Mouse (Mus musculus): ENCODE data around the gene Mrpl37. TPM values are rescaled to one million over a fixed set of nuclear protein-coding genes. Genes with fewer than 3 reads are reported as not detected.

The Mrpl37 gene
- polyA plus RNA-seq, 1 experiment from 2014 or later = 87.8 TPM

GRCm38 (mm10) chr4:107094484-107095187, 28.0 kb upstream of the Mrpl37 start:
- ATAC-seq (ENCODE audit: insufficient number of reproducible peaks, low FRiP score, low TSS enrichment, low read depth) = no peak

GRCm38 (mm10) chr4:107091696-107092095, 25.0 kb upstream of the Mrpl37 start:
- ATAC-seq (ENCODE audit: insufficient number of reproducible peaks, low FRiP score, low TSS enrichment, low read depth) = no peak
- Histone ChIP-seq H3K36me3 (no peaks in the 10 kb centered on the region), H3K4me2 (no peak overlapping the region), H3K4me1 (peaks cover 24% of the 10 kb centered on the region), H3K4me3 (no peak overlapping the region), H3K9me3 (no peaks in the 10 kb centered on the region), H3K27me3 (no peaks in the 10 kb centered on the region), H3K27ac (no peak overlapping the region), H3K9ac (no peak overlapping the region)
- WGBS = 75% methylated on average over 14 of the region's 14 CpGs

More at GRCm38 (mm10) chr4:107094484-107095187, 28.0 kb upstream of the Mrpl37 start:
- H3K4me2 ChIP-seq = no peak overlapping the region
- H3K4me1 ChIP-seq = peaks cover 39% of the 10 kb centered on the region
- H3K36me3 ChIP-seq = no peaks in the 10 kb centered on the region
- no peaks in the 10 kb centered on the region for H3K27me3 ChIP-seq
- WGBS = 65% methylated on average over 16 of the region's 16 CpGs
- no peak overlapping the region for H3K9ac ChIP-seq
- H3K4me3 ChIP-seq = no peak overlapping the region
- no peak overlapping the region for H3K27ac ChIP-seq
- no peaks in the 10 kb centered on the region for H3K9me3 ChIP-seq

GRCm38 (mm10) chr4:107084858-107085257, 18.2 kb upstream of the Mrpl37 start:
- ATAC-seq (ENCODE audit: insufficient number of reproducible peaks, low FRiP score, low TSS enrichment, low read depth) = peak; percentile 38; the same call in 1 of the 2 replicates
- Histone ChIP-seq H3K4me1 (peaks cover 11% of the 10 kb centered on the region), H3K4me2 (no peak overlapping the region), H3K27me3 (no peaks in the 10 kb centered on the region), H3K27ac (no peak overlapping the region), H3K9me3 (no peaks in the 10 kb centered on the region), H3K36me3 (no peaks in the 10 kb centered on the region), H3K4me3 (no peak overlapping the region), H3K9ac (no peak overlapping the region)
- 15% methylated on average over 6 of the region's 6 CpGs for WGBS

GRCm38 (mm10) chr4:107084343-107084742, 17.7 kb upstream of the Mrpl37 start:
- Histone ChIP-seq H3K9ac (no peak overlapping the region), H3K4me2 (no peak overlapping the region), H3K9me3 (no peaks in the 10 kb centered on the region), H3K4me1 (peaks cover 14% of the 10 kb centered on the region), H3K27ac (no peak overlapping the region), H3K27me3 (no peaks in the 10 kb centered on the region), H3K36me3 (no peaks in the 10 kb centered on the region), H3K4me3 (no peak overlapping the region)
- ATAC-seq (ENCODE audit: insufficient number of reproducible peaks, low FRiP score, low TSS enrichment, low read depth) = no peak
- 71% methylated on average over 1 of the region's 1 CpGs for WGBS

- Histone ChIP-seq H3K4me1 (peaks cover 14% of the 10 kb centered on the region), H3K4me3 (no peak overlapping the region), H3K4me2 (no peak overlapping the region), H3K36me3 (no peaks in the 10 kb centered on the region), H3K9me3 (no peaks in the 10 kb centered on the region), H3K27me3 (no peaks in the 10 kb centered on the region), H3K9ac (no peak overlapping the region), H3K27ac (no peak overlapping the region)
- ATAC-seq (ENCODE audit: insufficient number of reproducible peaks, low FRiP score, low TSS enrichment, low read depth) = no peak
- 93% methylated on average over 4 of the region's 4 CpGs for WGBS
Observed at GRCm38 (mm10) chr4:107083126-107083525, 16.5 kb upstream of the Mrpl37 start.

- no peak overlapping the region for H3K4me2 ChIP-seq
- 71% methylated on average over 3 of the region's 3 CpGs for WGBS
- no peak overlapping the region for H3K4me3 ChIP-seq
- H3K4me1 ChIP-seq = peaks cover 14% of the 10 kb centered on the region
- no peak for ATAC-seq (ENCODE audit: insufficient number of reproducible peaks, low FRiP score, low TSS enrichment, low read depth)
- no peak overlapping the region for H3K27ac ChIP-seq
- no peaks in the 10 kb centered on the region for H3K27me3 ChIP-seq
- no peaks in the 10 kb centered on the region for H3K36me3 ChIP-seq
- H3K9ac ChIP-seq = no peak overlapping the region
- H3K9me3 ChIP-seq = no peaks in the 10 kb centered on the region
Observed at GRCm38 (mm10) chr4:107082185-107082584, 15.5 kb upstream of the Mrpl37 start.

- ATAC-seq (ENCODE audit: insufficient number of reproducible peaks, low FRiP score, low TSS enrichment, low read depth) = no peak
- Histone ChIP-seq H3K27ac (no peak overlapping the region), H3K36me3 (no peaks in the 10 kb centered on the region), H3K9ac (no peak overlapping the region), H3K9me3 (no peaks in the 10 kb centered on the region), H3K4me2 (no peak overlapping the region), H3K27me3 (no peaks in the 10 kb centered on the region), H3K4me1 (peaks cover 12% of the 10 kb centered on the region), H3K4me3 (no peak overlapping the region)
Observed at GRCm38 (mm10) chr4:107079716-107080115, 13.0 kb upstream of the Mrpl37 start.

GRCm38 (mm10) chr4:107078894-107079293, 12.2 kb upstream of the Mrpl37 start:
- Histone ChIP-seq H3K9ac (no peak overlapping the region), H3K4me3 (no peak overlapping the region), H3K27ac (no peak overlapping the region), H3K4me2 (no peak overlapping the region), H3K4me1 (0 out of 2 replicates have a peak, but pooled peaks cover 7% of the 10 kb centered on the region), H3K36me3 (no peaks in the 10 kb centered on the region), H3K27me3 (no peaks in the 10 kb centered on the region), H3K9me3 (no peaks in the 10 kb centered on the region)
- peak; percentile 52; the same call in 1 of the 2 replicates for ATAC-seq (ENCODE audit: insufficient number of reproducible peaks, low FRiP score, low TSS enrichment, low read depth)
- 87% methylated on average over 4 of the region's 4 CpGs for WGBS

- H3K9ac ChIP-seq = no peak overlapping the region
- ATAC-seq (ENCODE audit: insufficient number of reproducible peaks, low FRiP score, low TSS enrichment, low read depth) = no peak
- no peaks in the 10 kb centered on the region for H3K27me3 ChIP-seq
- H3K9me3 ChIP-seq = no peaks in the 10 kb centered on the region
- no peaks in the 10 kb centered on the region for H3K36me3 ChIP-seq
- H3K4me2 ChIP-seq = no peak overlapping the region
- no peak overlapping the region for H3K4me3 ChIP-seq
- WGBS = 69% methylated on average over 5 of the region's 5 CpGs
- H3K4me1 ChIP-seq = 0 out of 2 replicates have a peak, but pooled peaks cover 6% of the 10 kb centered on the region
- H3K27ac ChIP-seq = no peak overlapping the region
Observed at GRCm38 (mm10) chr4:107075456-107075855, 8.8 kb upstream of the Mrpl37 start.

GRCm38 (mm10) chr4:107072343-107072742, 5.7 kb upstream of the Mrpl37 start:
- H3K9ac ChIP-seq = no peak overlapping the region
- H3K27me3 ChIP-seq = no peaks in the 10 kb centered on the region
- H3K4me1 ChIP-seq = peaks cover 6% of the 10 kb centered on the region
- ATAC-seq (ENCODE audit: insufficient number of reproducible peaks, low FRiP score, low TSS enrichment, low read depth) = no peak
- no peaks in the 10 kb centered on the region for H3K36me3 ChIP-seq
- H3K4me2 ChIP-seq = no peak overlapping the region
- H3K27ac ChIP-seq = no peak overlapping the region
- no peaks in the 10 kb centered on the region for H3K9me3 ChIP-seq
- WGBS = 80% methylated on average over 9 of the region's 9 CpGs
- H3K4me3 ChIP-seq = no peak overlapping the region

- peak overlapping the region; percentile 96 for H3K4me2 ChIP-seq
- no peak for ATAC-seq (ENCODE audit: insufficient number of reproducible peaks, low FRiP score, low TSS enrichment, low read depth)
- no peaks in the 10 kb centered on the region for H3K27me3 ChIP-seq
- no peaks in the 10 kb centered on the region for H3K9me3 ChIP-seq
- H3K36me3 ChIP-seq = peaks cover 27% of the 10 kb centered on the region
- peak overlapping the region; percentile 86 for H3K4me3 ChIP-seq
- peak overlapping the region; percentile 76 for H3K9ac ChIP-seq
- WGBS = 6% methylated on average over 33 of the region's 33 CpGs
- H3K27ac ChIP-seq = peak overlapping the region; percentile 39; the same call in 1 of the 2 replicates
- peaks cover 19% of the 10 kb centered on the region for H3K4me1 ChIP-seq
Observed at GRCm38 (mm10) chr4:107067151-107067840, 628 bp upstream of the Mrpl37 start.

GRCm38 (mm10) chr4:107064394-107065098, 2.1 kb downstream of the Mrpl37 start:
- H3K36me3 ChIP-seq = peaks cover 51% of the 10 kb centered on the region
- H3K27ac ChIP-seq = no peak overlapping the region
- no peaks in the 10 kb centered on the region for H3K27me3 ChIP-seq
- H3K9me3 ChIP-seq = no peaks in the 10 kb centered on the region
- H3K9ac ChIP-seq = no peak overlapping the region
- WGBS = 79% methylated on average over 5 of the region's 5 CpGs
- H3K4me2 ChIP-seq = no peak overlapping the region
- H3K4me3 ChIP-seq = no peak overlapping the region
- peaks cover 19% of the 10 kb centered on the region for H3K4me1 ChIP-seq
- ATAC-seq (ENCODE audit: insufficient number of reproducible peaks, low FRiP score, low TSS enrichment, low read depth) = no peak

Measured in limb, embryonic 15.5 days (tissue).